Mouse (Mus musculus) retina, postnatal 7 days (tissue): ENCODE data around the gene Pdgfra.
A peak's percentile ranks its signal among the peaks of the same experiment; 100 is the strongest.

ENCODE experiments used
- DNase-seq: peaks from one replicate; pipeline ENCODE4 v3.0.0-alpha.2; 2012; ENCODE audit warnings: low read depth, low spot score

Pdgfra gene

GRCm38 (mm10) chr5:75152021-75152425 lies at the start of gene Pdgfra:
Gene Pdgfra (plus strand): TSS chr5:75152292.
- DNase-seq, result no peak

DNA sequence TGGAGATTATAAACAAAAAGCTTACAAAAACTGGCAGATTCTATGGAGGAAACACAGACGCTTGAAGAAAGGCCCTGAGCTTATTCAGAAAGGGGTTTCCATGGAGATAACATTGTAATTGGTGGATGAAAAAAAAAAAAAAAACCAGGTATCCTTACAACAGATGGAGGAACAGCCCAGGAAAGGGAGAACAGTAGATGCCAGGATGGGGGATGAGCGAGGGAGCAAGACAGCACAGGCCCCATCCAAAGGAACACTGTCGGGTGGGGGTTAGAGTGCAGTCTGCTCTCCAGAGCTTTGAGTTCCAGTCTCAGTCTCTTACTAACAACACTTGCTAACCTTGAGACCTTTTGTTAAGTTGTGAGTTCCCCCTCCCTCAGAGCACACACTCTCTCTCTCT lies 45.6 kb upstream of the Pdgfra start:
- no peak for DNase-seq

GRCm38 (mm10) chr5:75109368-75109767 lies 42.7 kb upstream of the Pdgfra start:
- DNase-seq, result no peak

DNA sequence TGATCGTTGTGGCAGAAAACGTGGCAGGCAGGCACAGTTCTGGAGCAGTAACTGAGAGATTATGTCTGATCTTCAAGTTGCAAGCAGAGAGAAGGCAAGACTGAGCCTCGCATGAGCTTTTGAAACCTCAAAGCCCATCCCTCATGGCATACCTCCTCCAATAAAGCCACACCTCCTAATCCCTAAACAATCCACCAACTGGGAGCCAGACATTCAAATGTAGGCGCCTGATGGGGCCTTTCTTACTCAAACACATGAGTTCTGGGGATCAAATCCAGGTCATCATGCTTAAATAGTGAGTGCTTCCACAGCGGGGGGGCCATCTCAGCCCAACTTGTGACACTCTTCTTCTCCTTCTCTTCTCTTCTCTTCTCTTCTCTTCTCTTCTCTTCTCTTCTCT lies 40.3 kb upstream of the Pdgfra start:
- DNase-seq, result no peak

- no peak for DNase-seq
Observed at GRCm38 (mm10) chr5:75118840-75119239, 33.3 kb upstream of the Pdgfra start.

DNA sequence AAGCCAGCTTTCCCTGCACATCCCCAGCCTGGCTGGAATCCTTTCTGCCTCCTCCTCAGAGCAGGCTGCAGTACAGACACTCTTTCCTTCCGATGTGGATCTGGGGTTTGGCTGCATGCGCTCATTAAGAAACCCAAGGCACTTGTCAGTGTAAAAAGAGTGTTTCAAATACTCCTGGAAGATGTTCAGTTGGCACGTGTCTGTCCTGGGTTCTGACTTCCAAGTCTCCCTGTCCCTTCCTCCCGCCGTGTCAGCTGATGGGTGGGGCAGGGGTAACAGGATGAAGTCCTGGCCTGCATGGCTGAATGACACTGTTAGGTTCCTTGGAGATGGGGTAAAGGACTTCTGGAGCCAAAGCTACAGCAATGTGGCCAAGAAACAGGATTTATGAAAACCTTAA lies 30.4 kb upstream of the Pdgfra start:
- no peak for DNase-seq

DNA sequence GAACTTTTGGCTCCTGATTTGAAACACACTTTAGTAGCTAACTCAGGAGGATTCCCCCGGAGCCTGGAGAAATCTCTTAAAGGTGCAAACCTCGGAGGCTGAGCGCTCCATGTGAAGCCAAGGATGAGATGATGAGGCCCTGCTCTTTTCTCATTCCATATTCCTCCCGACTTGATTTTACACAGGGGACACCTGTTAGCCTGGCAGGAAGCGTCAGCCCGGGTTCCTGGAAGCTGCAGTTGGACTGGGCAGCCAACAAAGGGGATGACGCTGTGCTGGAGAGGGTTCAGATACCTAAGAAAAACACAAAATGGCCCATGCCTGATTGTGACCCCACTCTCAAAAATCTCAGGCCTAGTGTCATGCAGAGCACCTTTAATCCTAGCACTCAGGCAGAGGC lies 17.4 kb upstream of the Pdgfra start:
- DNase-seq, result no peak

GRCm38 (mm10) chr5:75143092-75143491 lies 9.0 kb upstream of the Pdgfra start:
- peak; percentile 63 for DNase-seq

DNA sequence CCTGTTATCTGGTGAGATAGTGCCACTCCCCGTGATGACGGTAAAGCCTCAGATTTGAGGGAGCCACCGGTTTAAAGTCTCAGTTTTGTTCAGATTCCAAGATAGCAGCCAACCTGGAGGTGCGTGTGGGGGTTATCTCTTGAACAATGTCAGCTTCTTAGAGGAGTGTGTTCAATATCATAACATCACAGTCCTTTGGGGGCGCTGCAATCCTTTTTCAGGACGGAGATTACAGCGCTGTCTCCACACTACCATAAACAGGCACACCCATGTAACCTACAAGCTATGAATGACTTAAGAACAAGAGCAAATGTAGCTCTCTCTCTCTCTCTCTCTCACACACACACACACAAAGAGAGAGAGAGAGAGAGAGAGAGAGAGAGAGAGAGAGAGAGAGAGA lies 8.3 kb upstream of the Pdgfra start:
- DNase-seq, result no peak

- DNase-seq, result no peak
Observed at GRCm38 (mm10) chr5:75145341-75145740, 6.8 kb upstream of the Pdgfra start.

DNA sequence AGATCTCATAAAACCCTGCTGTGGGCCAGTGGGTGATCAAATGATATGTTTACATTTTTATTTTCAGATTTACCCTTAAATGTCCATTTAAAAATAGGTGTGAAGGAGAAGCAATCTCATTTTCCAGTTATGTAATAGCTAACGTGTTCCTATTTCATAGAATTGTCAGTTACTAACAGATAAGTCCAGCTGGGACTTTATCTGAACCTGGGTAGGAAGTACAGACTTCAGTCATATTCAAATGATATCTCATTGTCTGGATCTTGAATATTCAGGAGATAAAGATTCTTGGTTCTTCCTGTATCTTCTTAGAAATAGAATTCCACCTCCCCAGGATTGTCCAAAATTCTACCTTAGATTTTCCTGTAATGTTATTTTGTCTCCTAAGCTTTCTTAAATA lies 5.6 kb upstream of the Pdgfra start:
- DNase-seq, result no peak

- DNase-seq, result no peak
Observed at GRCm38 (mm10) chr5:75148343-75149127, 3.6 kb upstream of the Pdgfra start.

- no peak for DNase-seq
Observed at GRCm38 (mm10) chr5:75149380-75149779, 2.7 kb upstream of the Pdgfra start.

DNA sequence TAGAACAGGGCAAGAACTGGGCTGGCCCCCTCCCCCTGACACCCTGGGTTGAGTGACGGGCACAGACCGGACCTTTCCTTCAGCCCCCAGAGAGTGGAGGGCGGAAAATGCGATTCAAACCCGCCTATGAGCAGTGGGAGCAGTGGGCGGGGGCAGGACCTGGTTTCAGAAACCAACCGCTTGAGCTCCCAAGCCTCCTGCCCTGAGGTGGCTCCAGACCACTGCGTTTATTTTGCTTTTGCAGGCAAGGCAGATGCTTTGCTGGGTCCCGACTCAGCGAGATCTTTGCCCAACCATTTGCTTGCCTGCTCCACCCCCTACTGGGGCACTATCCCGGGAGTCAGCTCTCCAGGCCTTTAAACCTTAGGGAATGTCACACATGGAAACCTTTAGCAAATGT lies 2.2 kb upstream of the Pdgfra start:
- DNase-seq, result no peak

GRCm38 (mm10) chr5:75150341-75150981 lies 1.6 kb upstream of the Pdgfra start:
- no peak for DNase-seq

- DNase-seq, result no peak
Observed at GRCm38 (mm10) chr5:75151146-75151900, 769 bp upstream of the Pdgfra start.

DNA sequence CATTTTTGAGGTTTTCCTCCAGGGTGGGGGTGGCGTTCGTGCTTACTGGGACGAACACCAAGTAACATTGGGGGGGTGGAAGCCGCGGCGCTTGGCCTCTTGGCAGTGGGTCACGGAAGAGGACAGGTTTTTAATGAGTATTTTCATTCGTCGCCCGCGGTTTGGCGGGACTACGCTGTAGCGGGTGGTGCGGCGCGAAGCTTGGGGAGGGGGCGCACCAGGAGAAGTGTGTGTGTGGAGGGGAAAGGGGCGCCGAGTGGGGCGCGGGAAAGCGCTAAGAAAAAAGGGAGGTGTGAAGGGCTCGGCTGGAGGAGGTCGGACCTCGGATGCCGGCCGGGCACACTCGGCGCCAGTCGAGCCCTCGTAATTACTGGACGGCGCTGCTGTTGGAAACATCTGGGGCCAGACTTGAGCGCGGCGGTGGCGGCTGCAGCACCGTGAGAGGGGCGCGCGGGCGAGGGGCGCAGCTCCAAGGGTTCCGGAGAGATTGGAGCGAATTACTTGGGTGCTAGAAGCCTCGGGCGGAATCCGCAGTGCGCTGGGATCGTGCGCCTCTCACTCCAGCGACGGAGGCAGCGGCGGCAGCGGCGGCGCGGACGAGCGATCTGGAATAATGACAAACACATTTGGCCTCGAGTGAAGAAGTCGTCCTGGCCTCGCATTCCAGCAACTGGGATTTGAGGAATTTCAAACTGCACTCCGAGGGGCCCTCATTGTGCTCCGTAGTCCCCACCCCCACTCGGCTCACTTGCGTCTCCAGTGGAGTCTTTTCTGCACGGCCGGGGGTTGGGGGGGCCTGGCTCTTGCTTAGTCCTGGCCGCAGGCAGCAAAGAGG lies 916 bp downstream of the Pdgfra start:
- no peak for DNase-seq

DNA sequence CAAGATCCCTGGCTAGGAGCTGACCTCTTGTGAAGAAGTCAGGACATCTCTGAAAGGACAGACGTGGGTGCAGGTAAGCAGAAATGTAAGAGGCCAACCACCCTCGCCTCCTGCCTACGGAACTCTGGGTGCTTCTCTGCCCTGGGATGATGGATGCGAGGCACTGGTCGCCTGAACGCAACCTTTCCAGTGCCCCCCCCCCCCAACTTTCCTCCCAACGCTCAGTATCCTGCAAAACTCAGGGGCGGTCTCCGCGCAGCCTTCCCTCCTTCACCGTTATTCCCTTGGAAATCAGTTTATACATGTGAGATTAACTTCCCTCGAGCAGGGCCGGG lies 1.5 kb downstream of the Pdgfra start:
- no peak for DNase-seq

GRCm38 (mm10) chr5:75153961-75154620 lies 2.0 kb downstream of the Pdgfra start:
- no peak for DNase-seq

DNA sequence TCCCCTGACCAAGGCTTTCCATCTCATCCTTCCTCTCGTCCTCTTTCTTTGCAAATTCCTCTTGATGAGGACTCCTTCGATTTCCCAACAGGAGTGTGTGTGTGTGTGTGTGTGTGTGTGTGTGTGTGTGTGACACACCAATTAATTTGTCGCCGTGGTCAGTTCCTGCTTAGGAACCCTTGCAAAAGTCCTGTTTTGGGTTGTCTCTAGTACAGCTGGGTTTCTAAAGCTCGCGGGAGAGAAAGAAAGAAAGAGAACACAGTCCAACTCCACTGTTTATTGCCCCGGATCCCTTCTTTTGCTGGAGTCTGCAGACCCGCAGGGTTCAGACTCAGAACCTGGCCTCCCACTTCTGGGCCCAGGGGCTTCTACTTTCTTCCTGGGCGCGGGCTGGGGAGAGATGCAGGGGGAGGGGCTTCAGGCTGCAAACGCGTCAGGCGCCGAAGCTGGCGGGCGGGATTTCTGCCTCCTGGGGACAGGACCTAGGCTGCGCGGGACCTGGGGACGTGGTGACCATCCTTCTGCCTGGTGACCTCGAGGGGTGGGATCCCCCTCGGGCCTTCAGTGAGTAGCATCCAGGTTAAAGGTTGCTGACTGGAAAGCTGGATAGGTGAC lies 2.6 kb downstream of the Pdgfra start:
- DNase-seq, result no peak

DNA sequence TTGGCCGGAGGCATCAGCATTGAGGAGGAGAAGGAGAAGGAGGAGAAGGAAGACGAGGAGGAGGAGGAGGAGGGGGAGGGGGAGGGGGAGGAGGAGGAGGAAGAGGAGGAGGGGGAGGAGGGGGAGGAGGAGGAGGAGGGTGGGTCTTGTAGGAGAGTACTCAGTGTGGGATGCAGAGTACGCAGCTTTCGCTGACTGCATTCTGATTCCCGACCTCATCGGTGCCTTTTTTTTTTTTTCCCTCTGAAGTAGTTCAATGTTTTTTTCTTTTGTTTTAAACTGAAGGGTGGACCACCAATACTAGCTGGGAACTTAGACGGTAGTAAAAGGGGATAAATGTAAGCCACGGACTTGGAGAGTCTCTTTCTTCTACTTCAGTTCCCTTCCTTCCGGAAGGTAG lies 3.2 kb downstream of the Pdgfra start:
- DNase-seq, result no peak
